Mouse (Mus musculus): ENCODE measurements at regions not wholly inside any gene's neighbourhood (a gene's known extent, or its start where the extent isn't known, plus 50 kb on each side); places are given as distances from the start of the nearest gene placed in this dataset.
A peak's percentile ranks its signal among the peaks of the same experiment; 100 is the strongest.

DNA sequence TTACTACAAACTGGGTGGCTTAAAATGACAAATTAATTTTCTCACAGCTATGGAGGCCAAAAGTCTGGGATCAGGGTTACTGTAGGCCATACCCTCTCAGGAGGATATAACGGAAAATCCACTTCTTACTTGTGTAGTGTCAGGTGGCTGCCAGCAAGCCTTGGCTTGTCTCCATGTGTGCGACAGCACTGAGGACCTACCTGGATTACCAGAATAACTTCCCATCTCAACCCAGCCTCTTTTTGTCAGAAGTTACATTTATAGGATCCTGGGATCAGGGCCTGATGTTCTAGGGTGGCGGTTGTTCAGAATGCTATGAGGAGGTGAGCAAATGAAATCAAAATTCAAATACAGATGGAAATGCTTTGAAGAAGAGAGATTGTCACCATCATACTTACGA lies 197.1 kb downstream of the Gm13691 start:
- 86% methylated on average over 4 of the region's 4 CpGs for WGBS
- H3K27me3 ChIP-seq (ENCODE audit: control insufficient read depth, insufficient read depth, low read length): no peaks in the 10 kb centered on the region

DNA sequence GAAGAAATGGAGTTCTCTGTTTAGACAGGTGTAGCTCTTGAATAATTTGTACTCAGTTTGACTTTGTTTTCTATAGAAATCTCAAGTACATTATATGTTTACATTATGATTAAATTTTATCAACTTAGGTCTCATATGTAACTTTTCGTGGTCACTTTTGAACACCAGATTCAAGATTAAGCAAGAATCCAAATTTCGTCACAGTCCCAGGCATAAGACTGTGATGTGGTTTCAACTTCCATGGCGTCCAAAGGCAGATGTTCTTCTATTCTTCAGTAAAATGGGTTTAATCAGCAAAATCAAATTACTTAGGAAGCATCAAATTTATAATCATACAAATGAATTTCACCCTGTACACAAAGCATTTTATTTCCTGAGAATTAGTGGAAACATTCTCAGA lies 198.9 kb downstream of the Gm13691 start:
- Histone ChIP-seq H3K4me3 (ENCODE audit: low read length) (no peak overlapping the region), H3K27me3 (ENCODE audit: control insufficient read depth, insufficient read depth, low read length) (no peaks in the 10 kb centered on the region), H3K36me3 (ENCODE audit: control insufficient read depth, insufficient read depth) (no peaks in the 10 kb centered on the region), H3K9me3 (replicated peaks; ENCODE audit: control insufficient read depth, low read length) (no peaks in the 10 kb centered on the region), H3K27ac (ENCODE audit: low read length) (no peak overlapping the region), H3K4me1 (ENCODE audit: control insufficient read depth, insufficient read depth, low read length) (no peaks in the 10 kb centered on the region), H3K9ac (ENCODE audit: low read length) (no peak overlapping the region), H3K4me2 (ENCODE audit: low read depth, low read length) (no peak overlapping the region)
- WGBS: 68% methylated on average over 3 of the region's 3 CpGs
- ATAC-seq (replicated peaks; ENCODE audit: extremely low read depth, insufficient read depth, low FRiP score): no peak

More for the DNA sequence above, 197.1 kb downstream of the Gm13691 start:
- Histone ChIP-seq H3K27ac (ENCODE audit: low read length) (no peak overlapping the region), H3K4me3 (ENCODE audit: low read length) (no peak overlapping the region), H3K4me2 (ENCODE audit: low read depth, low read length) (no peak overlapping the region), H3K4me1 (ENCODE audit: control insufficient read depth, insufficient read depth, low read length) (peaks cover 3% of the 10 kb centered on the region), H3K9me3 (replicated peaks; ENCODE audit: control insufficient read depth, low read length) (no peaks in the 10 kb centered on the region), H3K9ac (ENCODE audit: low read length) (no peak overlapping the region), H3K36me3 (ENCODE audit: control insufficient read depth, insufficient read depth) (no peaks in the 10 kb centered on the region)
- no peak for ATAC-seq (replicated peaks; ENCODE audit: extremely low read depth, insufficient read depth, low FRiP score)

DNA sequence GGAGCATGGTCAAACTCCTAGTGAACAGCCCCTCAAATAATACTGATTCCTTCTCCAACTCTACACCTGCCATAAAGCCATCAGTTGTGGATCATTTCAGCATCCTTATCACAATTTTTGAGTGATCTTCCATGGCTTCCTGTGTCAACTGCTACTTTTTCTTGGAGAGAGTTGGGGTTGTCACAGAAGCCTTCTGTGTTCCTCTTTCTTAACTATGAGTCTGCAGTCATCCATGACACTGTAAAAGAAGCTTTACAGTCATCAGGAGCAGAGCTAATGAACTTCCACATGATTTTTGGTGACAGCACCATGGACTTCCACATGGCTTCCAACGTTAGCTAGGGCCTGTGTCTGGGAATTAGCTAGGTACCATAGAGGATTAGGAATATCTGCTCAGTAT lies 208.1 kb downstream of the Calcrl start:
- H3K4me1 ChIP-seq (ENCODE audit: control insufficient read depth, insufficient read depth, low read length): no peaks in the 10 kb centered on the region
- no peak overlapping the region for H3K9ac ChIP-seq (ENCODE audit: low read length)
- WGBS: 74% methylated on average over 1 of the region's 1 CpGs
- H3K4me2 ChIP-seq (ENCODE audit: low read depth, low read length): no peak overlapping the region
- 0 out of 2 replicates have a peak, but pooled peaks cover 3% of the 10 kb centered on the region for H3K9me3 ChIP-seq (replicated peaks; ENCODE audit: control insufficient read depth, low read length)
- no peaks in the 10 kb centered on the region for H3K36me3 ChIP-seq (ENCODE audit: control insufficient read depth, insufficient read depth)
- no peaks in the 10 kb centered on the region for H3K27me3 ChIP-seq (ENCODE audit: control insufficient read depth, insufficient read depth, low read length)
- no peak for ATAC-seq (replicated peaks; ENCODE audit: extremely low read depth, insufficient read depth, low FRiP score)
- H3K4me3 ChIP-seq (ENCODE audit: low read length): no peak overlapping the region
- H3K27ac ChIP-seq (ENCODE audit: low read length): no peak overlapping the region

DNA sequence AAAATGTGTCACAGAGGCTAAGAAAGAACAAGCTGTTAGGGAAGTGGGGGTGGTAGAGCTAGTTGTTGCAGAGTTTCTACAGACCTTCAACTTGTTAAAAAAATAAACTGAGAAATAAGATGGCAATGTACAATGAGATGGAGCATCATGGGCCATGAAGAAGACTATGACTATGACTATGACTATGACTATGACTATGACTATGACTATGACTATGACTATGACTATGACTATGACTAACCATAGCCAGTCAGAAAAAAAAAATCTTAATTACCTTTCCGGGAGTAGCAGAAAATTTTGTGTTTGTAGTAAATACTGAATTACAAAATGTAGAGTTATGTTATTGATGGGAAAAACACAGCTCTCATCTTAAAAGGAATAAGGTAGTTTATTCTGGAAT lies 203.2 kb downstream of the Calcrl start:
- 0 out of 2 replicates have a peak, but pooled peaks cover 3% of the 10 kb centered on the region for H3K9me3 ChIP-seq (replicated peaks; ENCODE audit: control insufficient read depth, low read length)
- no peak overlapping the region for H3K9ac ChIP-seq (ENCODE audit: low read length)
- H3K27me3 ChIP-seq (ENCODE audit: control insufficient read depth, insufficient read depth, low read length): no peaks in the 10 kb centered on the region
- no peaks in the 10 kb centered on the region for H3K4me1 ChIP-seq (ENCODE audit: control insufficient read depth, insufficient read depth, low read length)
- H3K4me3 ChIP-seq (ENCODE audit: low read length): no peak overlapping the region
- WGBS: 89% methylated on average over 1 of the region's 1 CpGs
- ATAC-seq (replicated peaks; ENCODE audit: extremely low read depth, insufficient read depth, low FRiP score): no peak
- H3K4me2 ChIP-seq (ENCODE audit: low read depth, low read length): no peak overlapping the region
- no peaks in the 10 kb centered on the region for H3K36me3 ChIP-seq (ENCODE audit: control insufficient read depth, insufficient read depth)
- no peak overlapping the region for H3K27ac ChIP-seq (ENCODE audit: low read length)

DNA sequence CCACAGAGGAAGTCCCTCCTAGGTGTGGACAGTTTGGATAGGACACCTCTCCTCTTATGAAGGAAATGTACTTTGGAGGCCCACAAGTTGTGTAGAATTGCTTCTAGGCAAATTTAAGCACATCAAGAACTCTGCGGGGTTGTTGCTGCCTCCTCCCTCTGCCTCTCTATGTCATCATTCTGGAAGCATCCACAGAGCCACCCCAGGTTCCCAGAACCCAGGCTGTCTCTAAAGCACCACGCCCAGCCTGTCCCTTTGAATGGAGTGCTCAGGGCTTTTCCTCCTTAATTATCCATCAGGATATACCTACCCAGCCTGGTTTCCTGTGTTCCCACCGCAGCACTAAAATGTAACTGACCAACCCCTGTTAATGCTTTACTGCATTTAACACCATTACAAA lies 195.4 kb downstream of the Calcrl start:
- Histone ChIP-seq H3K27ac (ENCODE audit: low read length) (peak overlapping the region; percentile 35; the same call in 1 of the 2 replicates), H3K27me3 (ENCODE audit: control insufficient read depth, insufficient read depth, low read length) (no peaks in the 10 kb centered on the region), H3K4me1 (ENCODE audit: control insufficient read depth, insufficient read depth, low read length) (no peaks in the 10 kb centered on the region), H3K4me2 (ENCODE audit: low read depth, low read length) (no peak overlapping the region), H3K9ac (ENCODE audit: low read length) (no peak overlapping the region), H3K9me3 (replicated peaks; ENCODE audit: control insufficient read depth, low read length) (no peaks in the 10 kb centered on the region), H3K36me3 (ENCODE audit: control insufficient read depth, insufficient read depth) (no peaks in the 10 kb centered on the region), H3K4me3 (ENCODE audit: low read length) (no peak overlapping the region)
- peak; percentile 37; the same call in 1 of the 2 replicates for ATAC-seq (replicated peaks; ENCODE audit: extremely low read depth, insufficient read depth, low FRiP score)
- 66% methylated on average over 3 of the region's 3 CpGs for WGBS

DNA sequence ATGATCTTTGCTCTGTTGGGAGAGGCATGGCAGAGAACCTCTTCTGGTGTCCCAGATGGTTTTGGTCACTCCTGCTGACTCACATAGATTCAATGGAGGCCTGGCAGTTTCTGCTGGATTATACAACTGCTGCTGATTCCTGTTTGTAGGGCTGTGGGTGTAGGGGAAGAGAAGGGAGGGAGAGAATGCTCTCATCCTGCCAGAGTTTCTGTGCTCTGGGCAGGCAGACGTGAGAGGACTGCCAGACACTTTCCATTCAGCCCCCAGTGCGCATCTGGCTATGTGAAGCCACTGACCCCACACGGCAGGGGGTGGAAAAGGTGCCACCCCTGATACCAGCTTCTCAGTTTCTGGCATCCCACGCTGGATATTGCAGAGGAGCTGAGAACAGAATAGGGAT lies 189.6 kb downstream of the Calcrl start:
- H3K4me3 ChIP-seq (ENCODE audit: low read length): no peak overlapping the region
- no peaks in the 10 kb centered on the region for H3K4me1 ChIP-seq (ENCODE audit: control insufficient read depth, insufficient read depth, low read length)
- no peak overlapping the region for H3K27ac ChIP-seq (ENCODE audit: low read length)
- 77% methylated on average over 4 of the region's 4 CpGs for WGBS
- H3K9ac ChIP-seq (ENCODE audit: low read length): no peak overlapping the region
- peaks cover 6% of the 10 kb centered on the region for H3K9me3 ChIP-seq (replicated peaks; ENCODE audit: control insufficient read depth, low read length)
- no peaks in the 10 kb centered on the region for H3K36me3 ChIP-seq (ENCODE audit: control insufficient read depth, insufficient read depth)
- no peaks in the 10 kb centered on the region for H3K27me3 ChIP-seq (ENCODE audit: control insufficient read depth, insufficient read depth, low read length)
- no peak overlapping the region for H3K4me2 ChIP-seq (ENCODE audit: low read depth, low read length)
- no peak for ATAC-seq (replicated peaks; ENCODE audit: extremely low read depth, insufficient read depth, low FRiP score)

DNA sequence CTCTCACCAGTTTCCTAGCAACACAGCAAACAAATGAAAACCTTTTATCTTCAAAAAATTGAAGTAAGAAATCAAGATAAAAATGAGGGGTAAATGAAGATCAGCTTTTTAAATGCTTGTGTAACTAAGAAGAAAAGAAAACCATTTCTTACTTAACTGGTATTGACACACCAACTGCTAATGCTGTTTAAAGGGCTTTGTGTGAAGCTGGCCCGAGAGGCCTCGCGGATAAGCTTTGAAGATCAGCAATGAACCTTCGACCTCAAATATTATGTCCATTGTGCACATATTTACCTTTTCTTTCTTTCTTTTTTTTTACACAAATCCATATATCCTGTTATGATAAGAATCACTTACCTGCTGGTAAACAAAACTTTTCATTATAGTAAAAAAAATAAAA lies 184.0 kb downstream of the Calcrl start:
- Histone ChIP-seq H3K4me2 (ENCODE audit: low read depth, low read length) (no peak overlapping the region), H3K4me1 (ENCODE audit: control insufficient read depth, insufficient read depth, low read length) (no peaks in the 10 kb centered on the region), H3K27me3 (ENCODE audit: control insufficient read depth, insufficient read depth, low read length) (no peaks in the 10 kb centered on the region), H3K36me3 (ENCODE audit: control insufficient read depth, insufficient read depth) (no peaks in the 10 kb centered on the region), H3K9me3 (replicated peaks; ENCODE audit: control insufficient read depth, low read length) (no peaks in the 10 kb centered on the region), H3K27ac (ENCODE audit: low read length) (no peak overlapping the region), H3K4me3 (ENCODE audit: low read length) (no peak overlapping the region), H3K9ac (ENCODE audit: low read length) (no peak overlapping the region)
- 73% methylated on average over 4 of the region's 4 CpGs for WGBS
- no peak for ATAC-seq (replicated peaks; ENCODE audit: extremely low read depth, insufficient read depth, low FRiP score)

DNA sequence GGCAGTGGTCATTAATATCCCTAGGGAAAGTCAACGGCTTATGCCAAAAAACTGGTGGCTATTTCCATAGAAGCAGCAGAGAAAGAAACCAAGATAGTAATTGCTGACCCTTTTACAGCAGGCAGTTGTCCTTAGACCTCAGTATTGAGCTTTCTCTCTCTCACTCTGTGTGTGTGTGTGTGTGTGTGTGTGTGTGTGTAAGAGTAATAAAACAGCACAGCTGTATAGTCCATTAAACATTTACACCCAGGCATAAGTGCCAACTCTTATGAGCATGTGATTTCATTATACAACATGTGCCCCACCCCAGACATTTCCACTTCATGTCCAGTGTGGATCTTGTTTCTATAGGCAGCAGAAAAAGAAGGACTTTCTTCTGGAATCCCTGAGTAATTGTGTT lies 183.2 kb downstream of the Calcrl start:
- no peaks in the 10 kb centered on the region for H3K27me3 ChIP-seq (ENCODE audit: control insufficient read depth, insufficient read depth, low read length)
- no peak overlapping the region for H3K9ac ChIP-seq (ENCODE audit: low read length)
- no peak for ATAC-seq (replicated peaks; ENCODE audit: extremely low read depth, insufficient read depth, low FRiP score)
- H3K4me2 ChIP-seq (ENCODE audit: low read depth, low read length): no peak overlapping the region
- H3K36me3 ChIP-seq (ENCODE audit: control insufficient read depth, insufficient read depth): no peaks in the 10 kb centered on the region
- no peak overlapping the region for H3K4me3 ChIP-seq (ENCODE audit: low read length)
- no peaks in the 10 kb centered on the region for H3K4me1 ChIP-seq (ENCODE audit: control insufficient read depth, insufficient read depth, low read length)
- no peaks in the 10 kb centered on the region for H3K9me3 ChIP-seq (replicated peaks; ENCODE audit: control insufficient read depth, low read length)
- WGBS: 36% methylated on average over 1 of the region's 1 CpGs
- no peak overlapping the region for H3K27ac ChIP-seq (ENCODE audit: low read length)

DNA sequence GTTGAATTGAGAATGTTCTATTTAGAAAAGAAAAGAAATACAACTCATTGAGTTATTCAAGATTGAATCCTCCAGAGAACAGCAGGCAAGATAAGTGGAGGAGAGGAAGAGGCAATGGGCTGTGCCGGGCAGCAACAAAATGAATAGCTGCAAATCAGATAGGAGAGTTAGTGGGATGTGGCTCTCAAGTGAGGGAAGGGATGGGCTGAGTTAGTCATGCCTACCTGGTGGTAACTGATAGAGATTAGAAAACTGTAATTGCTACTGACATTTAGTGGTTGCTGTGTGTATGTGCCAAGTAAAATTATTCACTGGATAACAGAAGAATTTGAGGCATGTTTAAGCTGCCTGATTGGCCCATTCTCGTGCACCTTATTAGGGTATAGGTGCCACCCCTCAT lies 179.3 kb downstream of the Calcrl start:
- Histone ChIP-seq H3K4me1 (ENCODE audit: control insufficient read depth, insufficient read depth, low read length) (no peaks in the 10 kb centered on the region), H3K4me3 (ENCODE audit: low read length) (no peak overlapping the region), H3K4me2 (ENCODE audit: low read depth, low read length) (no peak overlapping the region), H3K36me3 (ENCODE audit: control insufficient read depth, insufficient read depth) (no peaks in the 10 kb centered on the region), H3K9ac (ENCODE audit: low read length) (no peak overlapping the region), H3K27ac (ENCODE audit: low read length) (no peak overlapping the region), H3K9me3 (replicated peaks; ENCODE audit: control insufficient read depth, low read length) (no peaks in the 10 kb centered on the region), H3K27me3 (ENCODE audit: control insufficient read depth, insufficient read depth, low read length) (no peaks in the 10 kb centered on the region)
- ATAC-seq (replicated peaks; ENCODE audit: extremely low read depth, insufficient read depth, low FRiP score): no peak
- WGBS: 53% methylated on average over 2 of the region's 2 CpGs

DNA sequence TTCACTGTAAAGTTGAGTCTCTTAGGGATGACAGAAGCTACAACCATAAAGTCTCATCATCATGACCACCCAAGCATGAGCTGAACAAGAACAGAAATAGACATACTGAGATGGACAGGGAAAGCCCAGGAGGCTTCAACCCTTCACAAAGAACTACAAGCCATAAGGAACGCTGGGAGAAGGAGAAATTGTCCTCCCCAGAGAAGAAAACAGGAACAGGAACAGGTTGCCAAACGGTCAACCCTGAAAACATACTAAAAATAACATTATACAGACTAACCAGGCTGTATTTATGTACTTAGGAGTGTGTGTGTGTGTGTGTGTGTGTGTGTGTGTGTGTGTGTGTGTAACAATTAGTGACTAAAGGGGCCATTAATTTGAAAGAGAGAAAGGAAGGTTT lies 178.6 kb downstream of the Calcrl start:
- Histone ChIP-seq H3K27ac (ENCODE audit: low read length) (no peak overlapping the region), H3K27me3 (ENCODE audit: control insufficient read depth, insufficient read depth, low read length) (no peaks in the 10 kb centered on the region), H3K9ac (ENCODE audit: low read length) (no peak overlapping the region), H3K4me2 (ENCODE audit: low read depth, low read length) (no peak overlapping the region), H3K4me3 (ENCODE audit: low read length) (no peak overlapping the region), H3K4me1 (ENCODE audit: control insufficient read depth, insufficient read depth, low read length) (no peaks in the 10 kb centered on the region), H3K9me3 (replicated peaks; ENCODE audit: control insufficient read depth, low read length) (no peaks in the 10 kb centered on the region), H3K36me3 (ENCODE audit: control insufficient read depth, insufficient read depth) (no peaks in the 10 kb centered on the region)
- 43% methylated on average over 2 of the region's 2 CpGs for WGBS
- ATAC-seq (replicated peaks; ENCODE audit: extremely low read depth, insufficient read depth, low FRiP score): no peak

All from heart, embryonic 16.5 days (tissue).